Mouse (Mus musculus) gonadal fat pad, adult 2 months (tissue): Measurements from ENCODE around the gene Foxp2. TPM values are rescaled to one million over a fixed set of nuclear protein-coding genes. Genes with fewer than 3 reads are reported as not detected.

Experiments used
- DNase-seq: peaks from one replicate; pipeline ENCODE4 v3.0.0-alpha.2; 2012; ENCODE audit warnings: low read depth
- polyA plus RNA-seq: library from polyadenylated mRNA; depleted of rRNA; stranded (reverse); fragments of >200 nt; gene quantifications from 2 replicates; pipeline ENCODE4 v1.2.3, GENCODE M21; 2012; rRNA removed

The Foxp2 gene
- polyA plus RNA-seq, 1 experiment = 1.1 TPM

GRCm38 (mm10) chr6:15370827-15371226, 469.7 kb downstream of the Foxp2 start:
- DNase-seq = no peak

- no peak for DNase-seq
Measured at GRCm38 (mm10) chr6:15373621-15374020, 472.5 kb downstream of the Foxp2 start.

GRCm38 (mm10) chr6:15378261-15378660, 477.1 kb downstream of the Foxp2 start:
- DNase-seq = no peak

- DNase-seq = no peak
Measured at GRCm38 (mm10) chr6:15396462-15396861, 495.3 kb downstream of the Foxp2 start.

GRCm38 (mm10) chr6:15397485-15397884, 496.3 kb downstream of the Foxp2 start:
- no peak for DNase-seq

- no peak for DNase-seq
Measured at GRCm38 (mm10) chr6:15401138-15401537, 500.0 kb downstream of the Foxp2 start.

- DNase-seq = no peak
Measured at GRCm38 (mm10) chr6:15402026-15402425, 500.9 kb downstream of the Foxp2 start.

GRCm38 (mm10) chr6:15415099-15415498, 514.0 kb downstream of the Foxp2 start:
- DNase-seq = no peak

- DNase-seq = no peak
Measured at GRCm38 (mm10) chr6:15459701-15460100, 558.6 kb downstream of the Foxp2 start.

- no peak for DNase-seq
Measured at GRCm38 (mm10) chr6:15463390-15463789, 562.2 kb downstream of the Foxp2 start.

- peak; percentile 58 for DNase-seq
Measured at GRCm38 (mm10) chr6:15465471-15465870, 564.3 kb downstream of the Foxp2 start.

- no peak for DNase-seq
Measured at GRCm38 (mm10) chr6:15466634-15467033, 565.5 kb downstream of the Foxp2 start.

GRCm38 (mm10) chr6:15486909-15487308, 585.8 kb downstream of the Foxp2 start:
- DNase-seq = no peak

Other genes starting within 250 kb of the Foxp2 start
- 0.03 TPM in 2 replicates for gene Ppp1r3a, start 146.1 kb upstream of the Foxp2 start, polyA plus RNA-seq